Mouse (Mus musculus) limb, embryonic 14.5 days (tissue): Measurements from ENCODE around the gene Slc25a18. TPM values are rescaled to one million over a fixed set of nuclear protein-coding genes. Genes with fewer than 3 reads are reported as not detected.
"Not testable (repeated sequence)": the region's sequence is repeated elsewhere in the genome, so short reads cannot be mapped to it uniquely, and the experiment has no call there.

Experiments
- ATAC-seq: fragments of 200-750 bp; cut with Nextera tagmentation; 2 replicates; pipeline ENCODE4 v1.8.0; 2017; ENCODE audit warnings: low read depth, moderate number of reproducible peaks, moderate TSS enrichment; ENCODE audit not compliant: low FRiP score
- DNase-seq: peaks from one replicate; pipeline ENCODE4 v3.0.0-alpha.2; 2015; ENCODE audit warnings: low spot score
- H3K27ac ChIP-seq: fragments of 300-500 bp; sonication (generic); replicated peaks from 2 replicates; pipeline ENCODE4 v1.5.1; 2014; ENCODE audit warnings: low read depth, mild to moderate bottlenecking, low read length, moderate library complexity, mixed read lengths
- H3K27me3 ChIP-seq: fragments of 300-500 bp; sonication (generic); 2 replicates; pipeline ENCODE4 v1.6.1; 2014; ENCODE audit warnings: low read length, mixed read lengths; ENCODE audit not compliant: control insufficient read depth, insufficient read depth
- H3K36me3 ChIP-seq: fragments of 300-500 bp; sonication (generic); 2 replicates; pipeline ENCODE4 v1.6.1; 2014; ENCODE audit warnings: mild to moderate bottlenecking, low read length, moderate library complexity, mixed read lengths; ENCODE audit not compliant: control insufficient read depth, insufficient read depth
- H3K4me1 ChIP-seq: fragments of 300-500 bp; sonication (generic); 2 replicates; pipeline ENCODE4 v1.6.1; 2014; ENCODE audit warnings: antibody characterized with exemption, low read length, mixed read lengths; ENCODE audit not compliant: control insufficient read depth, insufficient read depth
- H3K4me2 ChIP-seq: fragments of 300-500 bp; sonication (generic); replicated peaks from 2 replicates; pipeline ENCODE4 v1.6.1; 2014; ENCODE audit warnings: low read depth, mild to moderate bottlenecking, low read length, moderate library complexity; ENCODE audit not compliant: severe bottlenecking
- H3K4me3 ChIP-seq: fragments of 300-500 bp; sonication (generic); replicated peaks from 2 replicates; pipeline ENCODE4 v1.5.1; 2014; ENCODE audit warnings: low read length
- H3K9ac ChIP-seq: fragments of 300-500 bp; sonication (generic); 2 replicates; pipeline ENCODE4 v1.6.1; 2014; ENCODE audit warnings: mild to moderate bottlenecking, low read depth, low read length, moderate library complexity; ENCODE audit not compliant: severe bottlenecking
- H3K9me3 ChIP-seq: fragments of 300-500 bp; sonication (generic); 2 replicates; pipeline ENCODE4 v1.6.1; 2016; ENCODE audit warnings: low read length; ENCODE audit not compliant: control insufficient read depth
- POLR2A ChIP-seq: fragments of 200-500 bp; IDR thresholded peaks from 2 replicates; pipeline ENCODE4 v1.8.0; 2012; ENCODE audit warnings: inconsistent platforms, mild to moderate bottlenecking, moderate library complexity, borderline replicate concordance; ENCODE audit not compliant: insufficient read depth, insufficient read length; ENCODE audit errors: extremely low read depth
- WGBS: fragments of 180-500 bp; shearing (Covaris S2); extraction: QIAGEN DNeasy Blood & Tissue Kit; methylation state at CpG from one replicate; pipeline ENCODE4 v1.1.7; 2014; 5-methylcytosine and 5-hydroxymethylcytosine counted together
- polyA plus RNA-seq, 2 experiments: library from polyadenylated mRNA; depleted of rRNA in 1 of 2; stranded (reverse) in 1 of 2; unstranded in 1 of 2; fragments of >200 nt; fragmentation: Nextera tagmentation in 1 of 2; extraction: Ambion mirVana in 1 of 2; gene quantifications; 2 replicates each; pipeline versions ENCODE4 v1.2.1 to v1.2.3; 2012 to 2014

The Slc25a18 gene
- polyA plus RNA-seq, 2 experiments: 0.64 to 0.96 TPM

DNA sequence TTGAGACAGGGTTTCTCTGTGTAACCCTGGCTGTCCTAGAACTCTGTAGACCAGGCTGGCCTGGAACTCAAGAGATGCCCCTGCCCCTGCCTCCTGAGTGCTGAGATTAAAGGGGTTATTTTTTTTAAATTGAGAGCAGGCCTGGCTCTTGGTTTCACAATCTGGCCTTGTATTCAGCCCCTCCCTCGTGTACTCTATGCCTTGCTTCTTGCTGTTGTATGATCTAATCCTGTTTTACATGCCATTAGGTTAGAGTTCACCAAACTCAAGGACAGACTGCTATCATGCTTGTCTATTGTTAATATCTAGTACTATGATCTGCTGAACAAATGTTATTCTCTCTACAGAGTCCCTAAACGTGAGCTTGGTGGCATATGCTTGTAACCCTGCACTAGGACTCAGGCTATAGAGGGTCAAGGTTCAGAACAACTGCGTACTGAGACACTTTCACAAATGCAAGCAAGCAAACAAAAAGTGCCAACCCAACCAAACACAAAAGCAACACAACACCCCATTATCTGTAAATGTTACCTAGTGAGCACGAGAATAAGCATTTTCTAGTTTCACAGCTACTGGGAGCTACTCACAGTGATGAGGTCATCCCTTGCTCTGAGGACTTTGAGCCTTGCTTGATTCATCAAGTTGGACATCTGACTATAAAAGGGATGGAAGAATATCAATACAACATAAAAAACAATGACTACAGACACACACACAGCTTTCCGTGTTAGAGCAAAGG, 33.8 kb downstream of the Slc25a18 start:
- H3K36me3 ChIP-seq: peaks cover 76% of the 10 kb centered on the region
- H3K9me3 ChIP-seq: no peaks in the 10 kb centered on the region
- no peak for TF ChIP-seq POLR2A
- no peak overlapping the region for H3K4me3 ChIP-seq
- DNase-seq (no peak), ATAC-seq (no peak)
- no peaks in the 10 kb centered on the region for H3K4me1 ChIP-seq
- H3K27ac ChIP-seq: no peak overlapping the region
- H3K9ac ChIP-seq: no peak overlapping the region
- 87% methylated on average over 5 of the region's 5 CpGs for WGBS
- no peaks in the 10 kb centered on the region for H3K27me3 ChIP-seq
- no peak overlapping the region for H3K4me2 ChIP-seq

- Histone ChIP-seq H3K4me2 (no peak overlapping the region), H3K27ac (no peak overlapping the region), H3K4me1 (no peaks in the 10 kb centered on the region), H3K4me3 (no peak overlapping the region), H3K9ac (no peak overlapping the region), H3K36me3 (peaks cover 71% of the 10 kb centered on the region), H3K27me3 (no peaks in the 10 kb centered on the region), H3K9me3 (no peaks in the 10 kb centered on the region)
- no peak for ATAC-seq
- TF ChIP-seq POLR2A: no peak
- DNase-seq: no peak
- 98% methylated on average over 4 of the region's 4 CpGs for WGBS
Observed at GRCm38 (mm10) chr6:120807738-120808081, 34.3 kb downstream of the Slc25a18 start.

- ATAC-seq: not testable (repeated sequence)
Observed at GRCm38 (mm10) chr6:120811999-120812398, 38.6 kb downstream of the Slc25a18 start.

GRCm38 (mm10) chr6:120819294-120819693, 45.9 kb downstream of the Slc25a18 start:
- 0 out of 2 replicates have a peak, but pooled peaks cover 5% of the 10 kb centered on the region for H3K4me1 ChIP-seq
- no peak for TF ChIP-seq POLR2A
- no peaks in the 10 kb centered on the region for H3K9me3 ChIP-seq
- H3K27ac ChIP-seq: no peak overlapping the region
- 96% methylated on average over 2 of the region's 2 CpGs for WGBS
- ATAC-seq (no peak), DNase-seq (no peak)
- no peak overlapping the region for H3K4me3 ChIP-seq
- peaks cover 20% of the 10 kb centered on the region for H3K36me3 ChIP-seq
- no peak overlapping the region for H3K9ac ChIP-seq
- H3K4me2 ChIP-seq: no peak overlapping the region
- H3K27me3 ChIP-seq: no peaks in the 10 kb centered on the region

More at GRCm38 (mm10) chr6:120811999-120812398, 38.6 kb downstream of the Slc25a18 start:
- not testable (repeated sequence) for H3K4me1 ChIP-seq, DNase-seq, H3K9ac ChIP-seq, H3K4me3 ChIP-seq, H3K4me2 ChIP-seq, H3K27ac ChIP-seq, H3K27me3 ChIP-seq, H3K9me3 ChIP-seq
- peaks cover 31% of the 10 kb centered on the region for H3K36me3 ChIP-seq
- WGBS: 98% methylated on average over 6 of the region's 10 CpGs

DNA sequence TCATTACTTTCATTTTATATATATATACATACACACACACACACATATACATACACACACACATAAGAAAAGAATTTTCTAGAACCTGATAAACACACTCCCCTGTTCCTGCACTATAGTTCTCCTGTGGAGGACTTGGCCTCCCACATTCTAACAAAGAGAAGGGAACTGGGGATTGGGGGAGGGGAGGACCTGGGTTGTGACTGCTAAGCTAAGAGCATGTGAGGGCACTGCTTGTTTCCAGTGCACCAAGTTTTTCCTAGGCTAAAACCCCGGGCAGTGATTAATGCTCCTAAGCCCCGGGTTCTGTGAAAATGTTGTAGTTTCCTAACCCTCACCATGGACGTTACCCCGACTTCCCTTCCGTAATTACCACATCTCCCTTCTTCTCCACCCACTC, 46.8 kb downstream of the Slc25a18 start:
- Histone ChIP-seq H3K4me3 (no peak overlapping the region), H3K4me2 (no peak overlapping the region), H3K9me3 (no peaks in the 10 kb centered on the region), H3K36me3 (peaks cover 20% of the 10 kb centered on the region), H3K27me3 (no peaks in the 10 kb centered on the region), H3K9ac (no peak overlapping the region), H3K4me1 (0 out of 2 replicates have a peak, but pooled peaks cover 5% of the 10 kb centered on the region), H3K27ac (no peak overlapping the region)
- TF ChIP-seq POLR2A: no peak
- DNase-seq (no peak), ATAC-seq (no peak)
- 88% methylated on average over 5 of the region's 5 CpGs for WGBS
